Mouse (Mus musculus) brown adipose tissue, adult 24 weeks (tissue): ENCODE measurements around the gene Vopp1. TPM values are rescaled to one million over a fixed set of nuclear protein-coding genes. Genes with fewer than 3 reads are reported as not detected.
"Not testable (repeated sequence)": the region's sequence is repeated elsewhere in the genome, so short reads cannot be mapped to it uniquely, and the experiment has no call there.

ENCODE experiments used
- H3K27ac ChIP-seq: fragments of 200-500 bp; replicated peaks from 2 replicates; pipeline ENCODE4 v1.5.1; 2012; ENCODE audit warnings: low read depth, mild to moderate bottlenecking, low read length
- H3K4me1 ChIP-seq: fragments of 200-500 bp; 2 replicates; pipeline ENCODE4 v1.6.1; 2012; ENCODE audit warnings: low read length, mixed read lengths; ENCODE audit not compliant: control insufficient read depth, insufficient read depth, insufficient read length
- H3K4me3 ChIP-seq: fragments of 200-500 bp; 2 replicates; pipeline ENCODE4 v1.5.1; 2012; ENCODE audit warnings: low read depth, mild to moderate bottlenecking, low read length, moderate library complexity; ENCODE audit not compliant: insufficient read depth
- polyA plus RNA-seq: library from polyadenylated mRNA; stranded (reverse); fragments of >200 nt; gene quantifications from 2 replicates; pipeline ENCODE4 v1.2.4, GENCODE M21; 2012; ENCODE audit not compliant: missing spikeins, insufficient read depth, insufficient read length

The Vopp1 gene
- polyA plus RNA-seq, 1 experiment = 3.6 TPM

- no peaks in the 10 kb centered on the region for H3K4me1 ChIP-seq
- no peak overlapping the region for H3K27ac ChIP-seq
- H3K4me3 ChIP-seq = no peak overlapping the region
These were observed 26.0 kb downstream of the Vopp1 start for GRCm38 (mm10) chr6:57798986-57799385.

GRCm38 (mm10) chr6:57796853-57797423 is 28.0 kb downstream of the Vopp1 start:
- H3K4me1 ChIP-seq = no peaks in the 10 kb centered on the region
- no peak overlapping the region for H3K27ac ChIP-seq

GRCm38 (mm10) chr6:57795835-57796234 is 29.1 kb downstream of the Vopp1 start:
- Histone ChIP-seq H3K4me1 (no peaks in the 10 kb centered on the region), H3K4me3 (no peak overlapping the region), H3K27ac (no peak overlapping the region)

More at GRCm38 (mm10) chr6:57796853-57797423, 28.0 kb downstream of the Vopp1 start:
- no peak overlapping the region for H3K4me3 ChIP-seq

GRCm38 (mm10) chr6:57792821-57793220 is 32.1 kb downstream of the Vopp1 start:
- not testable (repeated sequence) for H3K4me3 ChIP-seq, H3K4me1 ChIP-seq, H3K27ac ChIP-seq

GRCm38 (mm10) chr6:57790542-57790941 is 34.4 kb downstream of the Vopp1 start:
- Histone ChIP-seq H3K4me3 (no peak overlapping the region), H3K4me1 (no peaks in the 10 kb centered on the region), H3K27ac (no peak overlapping the region)

GRCm38 (mm10) chr6:57787376-57787775 is 37.6 kb downstream of the Vopp1 start:
- H3K27ac ChIP-seq = no peak overlapping the region
- no peak overlapping the region for H3K4me3 ChIP-seq
- peaks cover 3% of the 10 kb centered on the region; the same call in 1 of the 2 replicates for H3K4me1 ChIP-seq

- peaks cover 3% of the 10 kb centered on the region; the same call in 1 of the 2 replicates for H3K4me1 ChIP-seq
- peak overlapping the region; percentile 48; the same call in 1 of the 2 replicates for H3K27ac ChIP-seq
- H3K4me3 ChIP-seq = no peak overlapping the region
These were observed 40.7 kb downstream of the Vopp1 start for GRCm38 (mm10) chr6:57784251-57784650.

GRCm38 (mm10) chr6:57782658-57783057 is 42.3 kb downstream of the Vopp1 start:
- no peak overlapping the region for H3K4me3 ChIP-seq
- H3K27ac ChIP-seq = no peak overlapping the region
- peaks cover 3% of the 10 kb centered on the region; the same call in 1 of the 2 replicates for H3K4me1 ChIP-seq

- H3K4me1 ChIP-seq = peaks cover 3% of the 10 kb centered on the region; the same call in 1 of the 2 replicates
These were observed 44.6 kb downstream of the Vopp1 start for GRCm38 (mm10) chr6:57780359-57780758.

GRCm38 (mm10) chr6:57773792-57774191 is 51.2 kb downstream of the Vopp1 start:
- Histone ChIP-seq H3K4me1 (no peaks in the 10 kb centered on the region; the same call in 1 of the 2 replicates), H3K27ac (no peak overlapping the region), H3K4me3 (no peak overlapping the region)

More at GRCm38 (mm10) chr6:57780359-57780758, 44.6 kb downstream of the Vopp1 start:
- Histone ChIP-seq H3K4me3 (no peak overlapping the region), H3K27ac (no peak overlapping the region)

- Histone ChIP-seq H3K4me1 (no peaks in the 10 kb centered on the region; the same call in 1 of the 2 replicates), H3K4me3 (no peak overlapping the region)
These were observed 54.3 kb downstream of the Vopp1 start for GRCm38 (mm10) chr6:57770467-57771190.

GRCm38 (mm10) chr6:57768948-57769525 is 55.9 kb downstream of the Vopp1 start:
- H3K4me1 ChIP-seq = no peaks in the 10 kb centered on the region; the same call in 1 of the 2 replicates
- H3K4me3 ChIP-seq = no peak overlapping the region
- H3K27ac ChIP-seq = no peak overlapping the region

More at GRCm38 (mm10) chr6:57770467-57771190, 54.3 kb downstream of the Vopp1 start:
- no peak overlapping the region for H3K27ac ChIP-seq

- Histone ChIP-seq H3K4me1 (no peaks in the 10 kb centered on the region; the same call in 1 of the 2 replicates), H3K27ac (no peak overlapping the region), H3K4me3 (no peak overlapping the region)
These were observed 57.7 kb downstream of the Vopp1 start for GRCm38 (mm10) chr6:57767112-57767868.

GRCm38 (mm10) chr6:57766287-57766686 is 58.7 kb downstream of the Vopp1 start:
- no peak overlapping the region for H3K4me3 ChIP-seq
- H3K4me1 ChIP-seq = no peaks in the 10 kb centered on the region; the same call in 1 of the 2 replicates

More at GRCm38 (mm10) chr6:57766287-57766686, 58.7 kb downstream of the Vopp1 start:
- H3K27ac ChIP-seq = no peak overlapping the region
